Mouse (Mus musculus): ENCODE results near the gene Tecpr1. TPM values are rescaled to one million over a fixed set of nuclear protein-coding genes. Genes with fewer than 3 reads are reported as not detected.
A peak's percentile ranks its signal among the peaks of the same experiment; 100 is the strongest.

The Tecpr1 gene
- polyA plus RNA-seq, 1 experiment from 2014 or later: 13.1 TPM

GRCm38 (mm10) chr5:144182542-144183247, 40.7 kb downstream of the Tecpr1 start:
- H3K36me3 ChIP-seq (ENCODE audit: control insufficient read depth, insufficient read depth, low read length): peaks cover 7% of the 10 kb centered on the region
- ATAC-seq (ENCODE audit: low FRiP score): no peak
- WGBS: 88% methylated on average over 20 of the region's 20 CpGs

DNA sequence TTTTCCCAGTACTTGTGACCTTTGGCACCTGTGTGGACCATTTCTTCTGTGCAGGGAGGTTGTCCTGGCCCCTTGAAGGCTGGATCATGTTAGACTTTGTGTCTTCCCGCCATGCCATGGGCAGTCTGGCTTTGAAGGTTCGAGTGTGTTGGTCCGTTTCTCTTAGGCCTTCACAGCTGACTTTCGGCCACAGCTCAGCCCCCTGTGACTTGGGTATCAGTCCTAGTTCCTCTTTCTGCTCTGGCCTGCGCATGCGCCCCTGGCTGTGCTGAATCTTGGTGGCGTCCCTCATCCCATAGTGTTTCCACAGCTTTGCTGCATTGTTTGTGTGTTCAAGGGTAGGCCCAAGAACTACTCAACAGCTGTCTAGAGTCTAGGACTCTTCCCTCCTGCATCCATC, 42.2 kb downstream of the Tecpr1 start:
- Histone ChIP-seq H3K27ac (ENCODE audit: low read depth, low read length) (no peak overlapping the region), H3K27me3 (ENCODE audit: control insufficient read depth, insufficient read depth, low read length) (no peaks in the 10 kb centered on the region), H3K4me1 (ENCODE audit: control insufficient read depth, insufficient read depth, low read length) (no peaks in the 10 kb centered on the region), H3K4me3 (ENCODE audit: low read depth, low read length) (no peak overlapping the region), H3K9ac (ENCODE audit: low read length) (no peak overlapping the region), H3K36me3 (ENCODE audit: control insufficient read depth, insufficient read depth, low read length) (peaks cover 7% of the 10 kb centered on the region), H3K9me3 (ENCODE audit: control insufficient read depth, low read length) (no peaks in the 10 kb centered on the region), H3K4me2 (no peak overlapping the region)
- DNase-seq (ENCODE audit: low spot score, missing footprints): no peak
- ATAC-seq (ENCODE audit: low FRiP score): no peak
- WGBS: 94% methylated on average over 7 of the region's 7 CpGs

More at GRCm38 (mm10) chr5:144182542-144183247, 40.7 kb downstream of the Tecpr1 start:
- no peak overlapping the region for H3K4me2 ChIP-seq
- H3K27ac ChIP-seq (ENCODE audit: low read depth, low read length): no peak overlapping the region
- H3K9ac ChIP-seq (ENCODE audit: low read length): no peak overlapping the region
- no peak for DNase-seq (ENCODE audit: low spot score, missing footprints)
- no peak overlapping the region for H3K4me3 ChIP-seq (ENCODE audit: low read depth, low read length)
- H3K27me3 ChIP-seq (ENCODE audit: control insufficient read depth, insufficient read depth, low read length): no peaks in the 10 kb centered on the region
- H3K4me1 ChIP-seq (ENCODE audit: control insufficient read depth, insufficient read depth, low read length): no peaks in the 10 kb centered on the region
- no peaks in the 10 kb centered on the region for H3K9me3 ChIP-seq (ENCODE audit: control insufficient read depth, low read length)

- Histone ChIP-seq H3K27ac (ENCODE audit: low read depth, low read length) (no peak overlapping the region), H3K4me2 (no peak overlapping the region), H3K9me3 (ENCODE audit: control insufficient read depth, low read length) (no peaks in the 10 kb centered on the region), H3K4me3 (ENCODE audit: low read depth, low read length) (no peak overlapping the region), H3K4me1 (ENCODE audit: control insufficient read depth, insufficient read depth, low read length) (no peaks in the 10 kb centered on the region), H3K36me3 (ENCODE audit: control insufficient read depth, insufficient read depth, low read length) (peaks cover 9% of the 10 kb centered on the region), H3K9ac (ENCODE audit: low read length) (no peak overlapping the region), H3K27me3 (ENCODE audit: control insufficient read depth, insufficient read depth, low read length) (no peaks in the 10 kb centered on the region)
- ATAC-seq (ENCODE audit: low FRiP score): no peak
- WGBS: 58% methylated on average over 6 of the region's 6 CpGs
- peak; percentile 12 for DNase-seq (ENCODE audit: low spot score, missing footprints)
Measured at GRCm38 (mm10) chr5:144178216-144178615, 45.2 kb downstream of the Tecpr1 start.

DNA sequence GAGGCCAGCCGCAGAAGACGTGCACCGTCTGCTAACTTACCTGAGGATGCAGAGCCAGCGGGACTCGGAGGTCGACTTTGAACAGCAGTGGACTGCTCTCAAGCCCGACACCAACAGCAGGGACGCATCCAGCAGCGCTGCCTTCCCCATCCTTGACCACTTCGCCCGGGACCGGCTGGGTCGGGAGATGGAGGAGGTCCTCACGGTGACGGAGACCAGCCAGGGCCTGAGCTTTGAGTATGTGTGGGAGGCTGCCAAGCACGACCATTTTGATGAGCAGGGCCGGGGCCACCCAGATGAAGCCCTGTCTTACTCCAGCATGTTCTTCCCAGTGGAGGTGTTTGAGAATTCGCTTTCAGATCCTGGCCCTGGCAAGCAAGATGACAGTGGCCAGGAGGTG, 49.8 kb downstream of the Tecpr1 start:
- peaks cover 11% of the 10 kb centered on the region for H3K36me3 ChIP-seq (ENCODE audit: control insufficient read depth, insufficient read depth, low read length)
- WGBS: 92% methylated on average over 18 of the region's 18 CpGs

DNA sequence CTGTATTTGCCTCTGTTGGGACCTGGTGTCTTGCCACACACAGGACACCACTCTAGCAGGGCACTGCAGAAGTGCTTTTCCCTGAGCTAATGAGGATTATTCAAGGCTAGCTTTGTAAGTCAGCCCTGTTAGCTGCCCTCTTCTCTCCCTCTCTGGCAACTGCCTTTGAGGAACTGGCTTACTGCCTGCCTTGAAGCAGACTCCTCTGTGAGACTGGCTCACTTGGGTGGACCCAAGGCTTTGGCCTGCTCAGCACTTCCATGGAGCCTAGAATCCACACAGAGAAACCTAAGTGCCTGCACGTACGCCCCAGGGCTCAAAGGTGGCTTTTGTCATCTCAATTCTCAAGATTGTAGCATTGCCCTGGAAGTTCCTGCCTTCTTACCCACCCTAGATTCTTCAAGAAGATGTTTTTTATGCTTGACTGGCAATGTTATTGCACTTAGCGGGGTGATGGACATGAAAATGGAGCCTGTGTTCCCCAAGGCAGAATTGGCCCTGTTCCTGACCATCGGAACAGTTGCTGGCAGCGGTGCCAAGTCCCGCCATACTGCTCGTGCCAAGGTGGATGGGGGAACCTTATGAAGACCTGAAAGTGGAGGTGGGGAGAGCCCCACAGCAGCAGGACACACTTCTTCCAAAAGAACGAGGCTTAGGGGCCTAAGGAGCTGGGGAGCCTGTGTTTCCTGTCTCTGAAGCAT, 54.0 kb downstream of the Tecpr1 start:
- Histone ChIP-seq H3K27ac (ENCODE audit: low read depth, low read length) (no peak overlapping the region), H3K27me3 (ENCODE audit: control insufficient read depth, insufficient read depth, low read length) (no peaks in the 10 kb centered on the region), H3K4me3 (ENCODE audit: low read depth, low read length) (no peak overlapping the region), H3K36me3 (ENCODE audit: control insufficient read depth, insufficient read depth, low read length) (peaks cover 7% of the 10 kb centered on the region), H3K9me3 (ENCODE audit: control insufficient read depth, low read length) (no peaks in the 10 kb centered on the region), H3K4me1 (ENCODE audit: control insufficient read depth, insufficient read depth, low read length) (no peaks in the 10 kb centered on the region), H3K4me2 (no peak overlapping the region), H3K9ac (ENCODE audit: low read length) (no peak overlapping the region)
- no peak for DNase-seq (ENCODE audit: low spot score, missing footprints)
- WGBS: 94% methylated on average over 8 of the region's 8 CpGs
- ATAC-seq (ENCODE audit: low FRiP score): no peak

More for the DNA sequence above, 49.8 kb downstream of the Tecpr1 start:
- H3K4me2 ChIP-seq: no peak overlapping the region
- no peak overlapping the region for H3K27ac ChIP-seq (ENCODE audit: low read depth, low read length)
- no peaks in the 10 kb centered on the region for H3K27me3 ChIP-seq (ENCODE audit: control insufficient read depth, insufficient read depth, low read length)
- H3K9ac ChIP-seq (ENCODE audit: low read length): no peak overlapping the region
- H3K9me3 ChIP-seq (ENCODE audit: control insufficient read depth, low read length): no peaks in the 10 kb centered on the region
- no peak for DNase-seq (ENCODE audit: low spot score, missing footprints)
- ATAC-seq (ENCODE audit: low FRiP score): no peak
- no peaks in the 10 kb centered on the region for H3K4me1 ChIP-seq (ENCODE audit: control insufficient read depth, insufficient read depth, low read length)
- no peak overlapping the region for H3K4me3 ChIP-seq (ENCODE audit: low read depth, low read length)

- no peak overlapping the region for H3K4me2 ChIP-seq
- WGBS: 91% methylated on average over 3 of the region's 3 CpGs
- H3K4me1 ChIP-seq (ENCODE audit: control insufficient read depth, insufficient read depth, low read length): no peaks in the 10 kb centered on the region
- no peaks in the 10 kb centered on the region for H3K27me3 ChIP-seq (ENCODE audit: control insufficient read depth, insufficient read depth, low read length)
- 0 out of 2 replicates have a peak, but pooled peaks cover 3% of the 10 kb centered on the region for H3K36me3 ChIP-seq (ENCODE audit: control insufficient read depth, insufficient read depth, low read length)
- H3K9me3 ChIP-seq (ENCODE audit: control insufficient read depth, low read length): no peaks in the 10 kb centered on the region
- no peak overlapping the region for H3K4me3 ChIP-seq (ENCODE audit: low read depth, low read length)
- ATAC-seq (ENCODE audit: low FRiP score) (no peak), DNase-seq (ENCODE audit: low spot score, missing footprints) (no peak)
- H3K9ac ChIP-seq (ENCODE audit: low read length): no peak overlapping the region
- H3K27ac ChIP-seq (ENCODE audit: low read depth, low read length): no peak overlapping the region
Measured at GRCm38 (mm10) chr5:144165756-144166155, 57.7 kb downstream of the Tecpr1 start.

DNA sequence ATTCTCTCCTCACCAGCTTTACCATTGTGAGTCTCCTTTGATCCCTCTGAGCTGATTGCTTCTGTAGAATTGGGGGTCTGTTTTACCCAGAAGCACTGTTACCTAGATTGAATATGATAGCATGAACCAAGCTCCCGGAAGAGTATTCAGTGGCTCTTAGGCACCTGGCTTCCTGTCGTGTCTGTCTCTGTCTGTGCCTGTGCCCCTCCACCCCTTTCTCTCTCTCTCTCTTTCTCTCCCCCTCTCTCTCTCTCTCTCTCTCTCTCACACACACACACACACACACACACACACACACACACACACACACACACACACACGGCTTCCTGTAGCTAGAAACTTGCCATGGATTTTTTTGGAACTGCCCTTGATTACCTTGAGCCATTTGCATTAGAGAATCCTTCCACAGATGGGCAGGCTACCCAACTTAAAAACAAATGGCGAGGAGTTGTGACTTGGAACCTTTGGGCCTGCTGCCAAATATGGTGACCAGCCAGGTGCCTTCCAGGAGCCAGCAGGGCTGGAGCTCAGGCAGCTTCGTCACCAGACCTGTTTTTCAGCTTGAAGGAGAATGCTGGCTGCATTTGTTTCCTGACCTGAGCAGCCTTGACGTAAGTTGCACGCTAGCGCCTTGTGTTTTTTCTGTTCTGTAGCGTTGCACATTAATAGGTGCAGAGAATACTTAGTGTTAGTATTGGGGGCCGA, 60.5 kb downstream of the Tecpr1 start:
- 87% methylated on average over 10 of the region's 10 CpGs for WGBS
- Histone ChIP-seq H3K4me2 (no peak overlapping the region), H3K9ac (ENCODE audit: low read length) (no peak overlapping the region), H3K27me3 (ENCODE audit: control insufficient read depth, insufficient read depth, low read length) (no peaks in the 10 kb centered on the region), H3K9me3 (ENCODE audit: control insufficient read depth, low read length) (no peaks in the 10 kb centered on the region), H3K36me3 (ENCODE audit: control insufficient read depth, insufficient read depth, low read length) (0 out of 2 replicates have a peak, but pooled peaks cover 3% of the 10 kb centered on the region), H3K27ac (ENCODE audit: low read depth, low read length) (no peak overlapping the region), H3K4me3 (ENCODE audit: low read depth, low read length) (no peak overlapping the region), H3K4me1 (ENCODE audit: control insufficient read depth, insufficient read depth, low read length) (no peaks in the 10 kb centered on the region)
- DNase-seq (ENCODE audit: low spot score, missing footprints) (no peak), ATAC-seq (ENCODE audit: low FRiP score) (no peak)

- H3K27ac ChIP-seq (ENCODE audit: low read depth, low read length): no peak overlapping the region
- DNase-seq (ENCODE audit: low spot score, missing footprints): no peak
Measured at GRCm38 (mm10) chr5:144162080-144162812, 61.2 kb downstream of the Tecpr1 start.

More at GRCm38 (mm10) chr5:144162080-144162812, 61.2 kb downstream of the Tecpr1 start:
- 85% methylated on average over 5 of the region's 5 CpGs for WGBS
- Histone ChIP-seq H3K27me3 (ENCODE audit: control insufficient read depth, insufficient read depth, low read length) (no peaks in the 10 kb centered on the region), H3K4me2 (no peak overlapping the region), H3K9me3 (ENCODE audit: control insufficient read depth, low read length) (no peaks in the 10 kb centered on the region), H3K9ac (ENCODE audit: low read length) (no peak overlapping the region), H3K4me1 (ENCODE audit: control insufficient read depth, insufficient read depth, low read length) (no peaks in the 10 kb centered on the region), H3K36me3 (ENCODE audit: control insufficient read depth, insufficient read depth, low read length) (0 out of 2 replicates have a peak, but pooled peaks cover 3% of the 10 kb centered on the region), H3K4me3 (ENCODE audit: low read depth, low read length) (no peak overlapping the region)
- ATAC-seq (ENCODE audit: low FRiP score): no peak
